Mouse (Mus musculus) liver, postnatal 0 days (tissue): ENCODE data around the gene Nsd1.

ENCODE experiments used
- CTCF ChIP-seq: sonication (generic); IDR thresholded peaks from 2 replicates; pipeline ENCODE4 v1.5.1; 2016; ENCODE audit warnings: antibody characterized with exemption, low read depth
- EP300 ChIP-seq: IDR thresholded peaks from 2 replicates; pipeline ENCODE4 v1.6.1; 2016; ENCODE audit warnings: antibody characterized with exemption, low read depth, mild to moderate bottlenecking

GRCm38 (mm10) chr13:55337341-55337975 is 127.9 kb downstream of the Nsd1 start:
- TF ChIP-seq CTCF: no peak
- TF ChIP-seq EP300: no peak
